Mouse (Mus musculus) liver, postnatal 0 days (tissue): ENCODE results near the gene Abcc9. TPM values are rescaled to one million over a fixed set of nuclear protein-coding genes. Genes with fewer than 3 reads are reported as not detected.
A peak's percentile ranks its signal among the peaks of the same experiment; 100 is the strongest.

Experiments used
- ATAC-seq: fragments of 200-750 bp; cut with Nextera tagmentation; 2 replicates; pipeline ENCODE4 v1.8.0; 2017; ENCODE audit warnings: mild to moderate bottlenecking, moderate library complexity
- DNase-seq: peaks from one replicate; pipeline ENCODE4 v3.0.0-alpha.2; 2016
- H3K27ac ChIP-seq: fragments of 300-500 bp; sonication (generic); 2 replicates; pipeline ENCODE4 v1.5.1; 2014; ENCODE audit warnings: antibody characterized with exemption, moderate library complexity, mild to moderate bottlenecking, low read depth
- H3K27me3 ChIP-seq: fragments of 300-500 bp; sonication (generic); 2 replicates; pipeline ENCODE4 v1.6.1; 2014; ENCODE audit warnings: low read length, control low read depth, mixed read lengths; ENCODE audit not compliant: insufficient read depth
- H3K36me3 ChIP-seq: fragments of 300-500 bp; sonication (generic); replicated peaks from 2 replicates; pipeline ENCODE4 v1.6.1; 2014; ENCODE audit warnings: mild to moderate bottlenecking, control low read depth, low read length, moderate library complexity, mixed read lengths; ENCODE audit not compliant: insufficient read depth
- H3K4me1 ChIP-seq: fragments of 300-500 bp; sonication (generic); 2 replicates; pipeline ENCODE4 v1.6.1; 2014; ENCODE audit warnings: antibody characterized with exemption, mild to moderate bottlenecking, control low read depth; ENCODE audit not compliant: insufficient read depth
- H3K4me2 ChIP-seq: fragments of 300-500 bp; sonication (generic); 2 replicates; pipeline ENCODE4 v1.6.1; 2014; ENCODE audit warnings: low read depth, mild to moderate bottlenecking, low read length, moderate library complexity, mixed read lengths
- H3K4me3 ChIP-seq: fragments of 300-500 bp; sonication (generic); 2 replicates; pipeline ENCODE4 v1.5.1; 2014; ENCODE audit warnings: low read depth, low read length
- H3K9ac ChIP-seq: fragments of 300-500 bp; sonication (generic); replicated peaks from 2 replicates; pipeline ENCODE4 v1.6.1; 2014; ENCODE audit warnings: mild to moderate bottlenecking, moderate library complexity
- H3K9me3 ChIP-seq: fragments of 300-500 bp; sonication (generic); 2 replicates; pipeline ENCODE4 v1.6.1; 2016; ENCODE audit warnings: mild to moderate bottlenecking, control low read depth, low read length, mixed read lengths
- CTCF ChIP-seq: sonication (generic); IDR thresholded peaks from 2 replicates; pipeline ENCODE4 v1.5.1; 2016; ENCODE audit warnings: antibody characterized with exemption, low read depth
- EP300 ChIP-seq: IDR thresholded peaks from 2 replicates; pipeline ENCODE4 v1.6.1; 2016; ENCODE audit warnings: antibody characterized with exemption, low read depth, mild to moderate bottlenecking
- WGBS: fragments of 180-500 bp; shearing (Covaris S2); extraction: QIAGEN DNeasy Blood & Tissue Kit; methylation state at CpG from one replicate; pipeline ENCODE4 v1.1.7; 2014; ENCODE audit not compliant: insufficient replicate concordance; 5-methylcytosine and 5-hydroxymethylcytosine counted together
- polyA plus RNA-seq: library from polyadenylated mRNA; unstranded; fragments of >200 nt; fragmentation: Nextera tagmentation; extraction: Ambion mirVana; gene quantifications from 2 replicates; pipeline ENCODE4 v1.2.1, GENCODE M21; 2015

Gene Abcc9
- polyA plus RNA-seq, 1 experiment from 2014 or later = 3.2 TPM

DNA sequence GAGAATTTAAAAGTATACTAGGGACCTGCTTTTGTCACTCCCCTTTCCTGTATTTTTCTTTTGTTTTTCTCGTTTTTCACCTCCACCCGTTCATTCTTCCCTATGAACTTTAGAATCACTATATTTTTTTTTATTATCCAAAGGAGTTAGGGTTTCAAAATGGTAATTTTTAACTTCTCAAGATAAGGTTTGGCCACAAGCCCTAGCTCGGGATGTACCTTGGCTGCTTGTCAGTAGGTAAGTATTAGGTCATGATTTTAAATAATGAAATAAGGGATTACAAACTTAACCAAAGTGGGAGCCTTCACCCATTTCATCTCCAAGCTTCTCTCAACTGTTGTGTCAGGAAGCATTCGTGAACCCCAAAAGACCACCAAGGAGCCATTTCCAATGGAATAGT lies 23.9 kb upstream of the Abcc9 start:
- Histone ChIP-seq H3K4me3 (no peak overlapping the region), H3K36me3 (no peaks in the 10 kb centered on the region), H3K9ac (no peak overlapping the region), H3K4me2 (no peak overlapping the region), H3K27ac (no peak overlapping the region), H3K9me3 (no peaks in the 10 kb centered on the region), H3K4me1 (no peaks in the 10 kb centered on the region), H3K27me3 (no peaks in the 10 kb centered on the region; the same call in 1 of the 2 replicates)
- TF ChIP-seq CTCF (no peak), EP300 (no peak)
- ATAC-seq = no peak
- no peak for DNase-seq
- WGBS = 63% methylated on average over 4 of the region's 4 CpGs

DNA sequence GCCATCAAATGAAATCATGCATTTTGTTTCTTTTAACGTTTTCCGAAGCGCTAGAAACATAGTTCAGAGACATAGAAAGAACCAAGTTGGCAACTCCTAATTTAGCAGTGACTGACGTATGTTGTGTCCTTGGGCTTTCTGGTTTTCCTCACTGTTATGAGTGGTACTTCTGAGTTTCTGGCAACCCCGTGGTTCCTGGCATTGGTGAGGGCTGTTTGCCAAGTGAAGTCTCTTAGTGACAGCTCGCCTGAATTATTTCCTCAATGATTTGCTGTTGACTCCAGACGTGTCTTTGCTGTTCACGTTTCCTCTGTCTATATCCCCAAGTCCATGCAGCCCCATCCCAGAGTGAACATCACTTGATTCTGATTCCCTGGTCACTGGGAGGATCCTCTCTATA lies 19.6 kb upstream of the Abcc9 start:
- no peaks in the 10 kb centered on the region for H3K27me3 ChIP-seq
- H3K4me1 ChIP-seq = no peaks in the 10 kb centered on the region
- no peak overlapping the region for H3K9ac ChIP-seq
- no peak overlapping the region for H3K4me3 ChIP-seq
- TF ChIP-seq EP300 (no peak), CTCF (no peak)
- H3K9me3 ChIP-seq = no peaks in the 10 kb centered on the region
- no peak for ATAC-seq
- H3K36me3 ChIP-seq = no peaks in the 10 kb centered on the region
- WGBS = 73% methylated on average over 8 of the region's 8 CpGs
- H3K27ac ChIP-seq = no peak overlapping the region
- H3K4me2 ChIP-seq = no peak overlapping the region
- DNase-seq = no peak

DNA sequence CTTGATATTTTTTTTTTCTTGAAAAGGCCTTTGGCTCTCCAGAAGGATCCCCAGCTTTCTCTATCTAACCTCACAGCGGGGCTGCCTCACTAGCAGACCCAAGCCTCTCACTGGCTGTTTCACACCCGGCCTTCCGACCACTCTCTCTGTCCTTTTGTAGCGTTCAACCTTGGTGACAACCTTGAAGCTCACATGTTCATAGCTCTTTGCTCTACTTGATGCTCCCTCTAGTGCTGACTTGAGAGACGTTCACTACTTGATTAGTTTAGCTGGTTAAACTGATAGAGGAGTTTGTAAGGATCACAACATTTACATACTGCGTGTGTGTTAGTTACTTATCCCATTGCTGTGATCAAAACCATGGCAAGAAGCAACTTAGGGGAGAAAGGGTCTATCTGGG lies 18.5 kb upstream of the Abcc9 start:
- no peak for TF ChIP-seq EP300
- TF ChIP-seq CTCF = peak; percentile 33; the same call in 1 of the 2 replicates
- no peak for ATAC-seq
- H3K4me3 ChIP-seq = no peak overlapping the region
- no peak for DNase-seq
- no peak overlapping the region for H3K4me2 ChIP-seq
- no peaks in the 10 kb centered on the region for H3K36me3 ChIP-seq
- WGBS = 63% methylated on average over 6 of the region's 6 CpGs
- no peak overlapping the region for H3K9ac ChIP-seq
- H3K9me3 ChIP-seq = no peaks in the 10 kb centered on the region
- no peak overlapping the region for H3K27ac ChIP-seq
- H3K4me1 ChIP-seq = no peaks in the 10 kb centered on the region
- no peaks in the 10 kb centered on the region for H3K27me3 ChIP-seq

DNA sequence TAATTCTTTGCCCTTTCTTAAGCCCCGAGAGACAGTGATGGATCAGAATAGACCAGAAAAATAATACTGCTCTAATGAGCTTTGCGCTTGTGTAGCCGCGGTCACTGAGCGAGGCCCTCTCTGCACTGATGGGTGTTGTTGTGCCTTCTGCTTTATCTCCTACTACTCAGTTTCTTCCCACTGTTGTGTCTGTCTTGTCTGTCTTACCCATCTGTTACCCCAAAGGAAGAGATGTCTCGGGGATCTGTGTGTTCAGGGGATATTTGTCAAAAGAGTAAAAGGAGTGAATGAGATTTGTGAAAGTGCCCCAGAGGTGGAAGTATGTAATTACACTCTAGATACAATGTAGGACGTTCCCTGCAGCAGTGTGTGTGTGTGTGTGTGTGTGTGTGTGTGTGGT lies 16.1 kb upstream of the Abcc9 start:
- H3K27ac ChIP-seq = no peak overlapping the region; the same call in 1 of the 2 replicates
- no peak overlapping the region for H3K9ac ChIP-seq
- H3K36me3 ChIP-seq = no peaks in the 10 kb centered on the region
- H3K4me3 ChIP-seq = no peak overlapping the region
- TF ChIP-seq CTCF (peak; percentile 30; the same call in 1 of the 2 replicates), EP300 (no peak)
- no peaks in the 10 kb centered on the region for H3K27me3 ChIP-seq
- WGBS = 76% methylated on average over 7 of the region's 7 CpGs
- no peaks in the 10 kb centered on the region for H3K9me3 ChIP-seq
- H3K4me2 ChIP-seq = no peak overlapping the region
- ATAC-seq = no peak
- no peak for DNase-seq
- H3K4me1 ChIP-seq = no peaks in the 10 kb centered on the region

DNA sequence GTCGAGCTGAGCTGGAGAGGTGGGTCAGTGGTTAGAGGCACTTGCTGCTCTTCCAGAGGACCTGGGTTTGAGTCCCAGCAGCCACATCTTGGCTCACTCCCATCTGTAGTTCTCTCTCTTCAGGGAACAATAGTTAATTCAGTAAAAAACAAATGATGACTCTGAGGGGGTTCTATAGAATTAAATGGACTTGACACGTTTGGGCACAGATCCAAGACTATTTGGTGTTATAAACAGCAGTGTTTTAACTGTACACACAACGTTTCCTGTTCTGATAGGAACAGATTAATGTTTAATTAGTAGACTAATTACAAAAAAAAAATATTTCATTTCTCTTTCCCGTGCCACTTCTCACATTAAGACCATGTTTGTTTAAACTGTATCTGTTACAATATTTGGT lies 15.1 kb upstream of the Abcc9 start:
- no peak overlapping the region for H3K9ac ChIP-seq
- H3K36me3 ChIP-seq = no peaks in the 10 kb centered on the region
- no peak for TF ChIP-seq CTCF
- TF ChIP-seq EP300 = no peak
- no peak overlapping the region for H3K27ac ChIP-seq
- no peaks in the 10 kb centered on the region for H3K4me1 ChIP-seq
- H3K4me3 ChIP-seq = no peak overlapping the region
- no peak for DNase-seq
- WGBS = 63% methylated on average over 4 of the region's 4 CpGs
- H3K4me2 ChIP-seq = no peak overlapping the region
- ATAC-seq = no peak
- no peaks in the 10 kb centered on the region for H3K27me3 ChIP-seq
- no peaks in the 10 kb centered on the region for H3K9me3 ChIP-seq

DNA sequence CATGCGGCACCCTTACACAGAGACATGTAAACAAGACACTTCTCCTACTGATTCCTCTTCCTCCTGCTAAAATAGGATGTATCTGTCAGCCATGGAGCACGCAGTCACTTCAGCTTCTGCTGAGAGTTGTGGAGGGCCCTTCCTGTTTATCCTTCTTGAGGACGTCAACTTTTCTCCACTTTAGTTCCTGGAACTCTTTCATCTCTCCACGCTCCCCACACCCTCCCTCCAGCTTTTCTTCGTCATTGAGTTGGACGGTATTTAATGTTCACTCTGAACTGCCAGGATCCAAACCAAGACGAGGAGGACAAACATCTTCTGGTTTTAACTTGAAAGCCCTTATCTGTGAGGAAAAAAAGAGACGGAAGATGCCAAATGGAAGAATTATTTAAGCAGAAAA lies 12.9 kb upstream of the Abcc9 start:
- WGBS = 65% methylated on average over 8 of the region's 8 CpGs

DNA sequence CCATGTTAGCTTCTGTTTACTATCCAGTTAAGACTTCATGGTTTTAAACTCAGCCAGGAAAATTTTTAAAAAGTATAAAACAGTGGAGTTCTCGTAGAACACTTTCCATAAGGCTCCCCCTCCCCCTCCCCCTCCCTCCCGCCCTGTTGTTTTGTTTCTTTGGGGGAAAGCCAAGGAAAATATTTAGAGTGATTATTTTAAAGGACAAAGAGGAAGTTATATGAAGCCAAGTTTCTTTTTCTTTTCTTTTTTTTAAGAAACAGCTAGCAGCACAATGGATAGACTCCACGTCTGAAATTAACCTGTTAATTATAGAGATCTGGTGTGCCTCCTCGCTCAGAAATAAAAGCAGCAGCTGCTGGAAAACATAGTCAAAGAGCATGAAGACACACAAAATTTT lies 9.0 kb upstream of the Abcc9 start:
- Histone ChIP-seq H3K27me3 (no peaks in the 10 kb centered on the region), H3K36me3 (no peaks in the 10 kb centered on the region), H3K9me3 (no peaks in the 10 kb centered on the region), H3K4me3 (no peak overlapping the region), H3K4me1 (no peaks in the 10 kb centered on the region), H3K27ac (peak overlapping the region; percentile 39; the same call in 1 of the 2 replicates), H3K9ac (no peak overlapping the region), H3K4me2 (no peak overlapping the region)
- ATAC-seq = no peak
- no peak for TF ChIP-seq EP300
- no peak for TF ChIP-seq CTCF
- WGBS = 59% methylated on average over 4 of the region's 4 CpGs
- DNase-seq = no peak

More for the DNA sequence above, 12.9 kb upstream of the Abcc9 start:
- DNase-seq (no peak), ATAC-seq (no peak)
- H3K4me2 ChIP-seq = no peak overlapping the region
- no peak for TF ChIP-seq CTCF
- TF ChIP-seq EP300 = no peak; the same call in 1 of the 2 replicates
- H3K27me3 ChIP-seq = no peaks in the 10 kb centered on the region
- H3K4me1 ChIP-seq = no peaks in the 10 kb centered on the region
- H3K9me3 ChIP-seq = no peaks in the 10 kb centered on the region
- H3K27ac ChIP-seq = no peak overlapping the region
- no peak overlapping the region for H3K9ac ChIP-seq
- H3K4me3 ChIP-seq = no peak overlapping the region
- H3K36me3 ChIP-seq = no peaks in the 10 kb centered on the region
